Mouse (Mus musculus): ENCODE results near the gene Zfp276. TPM values are rescaled to one million over a fixed set of nuclear protein-coding genes. Genes with fewer than 3 reads are reported as not detected.

The Zfp276 gene
- total RNA-seq, 1 experiment: 14.8 TPM

DNA sequence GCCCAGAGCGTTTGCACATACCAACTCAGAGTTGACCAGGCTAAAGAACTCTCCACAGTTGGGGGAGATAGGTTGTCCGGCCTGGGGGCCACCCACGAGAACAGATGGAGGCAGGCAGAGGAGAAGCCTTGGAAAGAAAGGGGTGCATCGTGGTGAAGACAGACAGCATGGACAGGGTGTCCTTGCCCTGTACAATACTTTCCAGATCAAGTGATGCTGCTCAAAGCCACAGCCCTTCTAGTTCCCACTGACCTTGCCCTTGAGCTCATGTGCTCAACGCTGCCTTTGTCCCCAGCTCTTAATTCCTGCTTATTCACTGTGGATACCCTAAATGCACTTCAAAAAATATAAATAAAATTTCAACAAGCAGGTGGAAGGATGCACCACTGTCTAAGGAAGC is 20.5 kb downstream of the Zfp276 start:
- in situ Hi-C loops (cut with MboI; ENCODE audit: low sequenced_read_pairs in 2 of 2, unreplicated experiment in 2 of 2): no loop called here
- H3K36me3 ChIP-seq (ENCODE audit: control insufficient read depth, insufficient read depth, low read length, poor library complexity, severe bottlenecking): peaks cover 22% of the 10 kb centered on the region

DNA sequence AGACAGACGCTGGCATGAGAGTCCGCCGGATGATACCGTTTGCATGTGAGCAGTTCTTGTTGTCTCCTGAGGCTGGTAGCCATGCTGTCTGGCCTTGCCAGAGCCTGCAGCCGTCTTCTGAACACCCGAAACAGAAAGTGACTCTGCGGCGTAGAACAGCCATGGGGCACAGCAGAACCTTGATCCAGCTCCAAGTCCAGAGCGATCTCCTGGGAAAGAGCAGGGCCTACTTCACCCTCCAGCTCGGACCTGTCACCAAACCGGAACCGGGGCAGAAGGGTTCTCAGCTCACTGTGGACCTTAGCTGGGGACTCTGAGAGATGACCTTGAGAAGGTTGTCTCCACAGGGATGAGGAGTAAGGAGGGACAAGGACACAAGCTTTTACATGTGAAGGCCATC is 21.1 kb downstream of the Zfp276 start:
- no peak overlapping the region for H3K27ac ChIP-seq (ENCODE audit: insufficient read depth, low read depth, low read length, poor library complexity, severe bottlenecking)
- H3K4me1 ChIP-seq (ENCODE audit: control insufficient read depth in 2 of 2, insufficient read depth in 2 of 2, low read length in 2 of 2, poor library complexity in 1 of 2): peaks cover 0 to 2% of the 10 kb centered on the region in 2 experiments; a peak in 1 of 4 replicates
- H3K9me3 ChIP-seq (ENCODE audit: control insufficient read depth, insufficient read depth, low read depth, low read length): no peaks in the 10 kb centered on the region
- no peak for DNase-seq (ENCODE audit: low read depth, low spot score)
- in situ Hi-C loops (cut with MboI; ENCODE audit: low sequenced_read_pairs in 2 of 2, unreplicated experiment in 2 of 2): no loop called here
- TF ChIP-seq HCFC1 (IDR thresholded peaks at IDR 0.05; ENCODE audit: borderline replicate concordance, insufficient read depth, low read length): no peak
- TF ChIP-seq ZNF384 (IDR thresholded peaks at IDR 0.05; ENCODE audit: low read depth, low read length): no peak
- no peak for TF ChIP-seq CHD2 (IDR thresholded peaks at IDR 0.05; ENCODE audit: low read depth, low read length)
- no peak for TF ChIP-seq ZC3H11A (IDR thresholded peaks at IDR 0.05; ENCODE audit: borderline replicate concordance, low read depth, low read length)
- TF ChIP-seq MAFK (IDR thresholded peaks at IDR 0.05; ENCODE audit: insufficient read depth, low read depth, low read length): no peak
- H3K9ac ChIP-seq (ENCODE audit: insufficient read depth, low read depth, low read length, poor library complexity, severe bottlenecking): no peak overlapping the region
- no peak overlapping the region for H3K4me3 ChIP-seq (ENCODE audit: insufficient read depth in 1 of 2, low read depth in 1 of 2, low read length in 2 of 2, poor library complexity in 1 of 2, severe bottlenecking in 1 of 2)
- H3K36me3 ChIP-seq (ENCODE audit: control insufficient read depth, insufficient read depth, low read length, poor library complexity, severe bottlenecking): peaks cover 21% of the 10 kb centered on the region; the same call in 1 of the 2 replicates

More for the DNA sequence above, 20.5 kb downstream of the Zfp276 start:
- peaks cover 0 to 2% of the 10 kb centered on the region in 2 experiments; a peak in 1 of 4 replicates for H3K4me1 ChIP-seq (ENCODE audit: control insufficient read depth in 2 of 2, insufficient read depth in 2 of 2, low read length in 2 of 2, poor library complexity in 1 of 2)
- DNase-seq (ENCODE audit: low read depth, low spot score): no peak
- no peak overlapping the region for H3K9ac ChIP-seq (ENCODE audit: insufficient read depth, low read depth, low read length, poor library complexity, severe bottlenecking)
- no peak overlapping the region for H3K27ac ChIP-seq (ENCODE audit: insufficient read depth, low read depth, low read length, poor library complexity, severe bottlenecking)
- H3K9me3 ChIP-seq (ENCODE audit: control insufficient read depth, insufficient read depth, low read depth, low read length): no peaks in the 10 kb centered on the region
- no peak overlapping the region for H3K4me3 ChIP-seq (ENCODE audit: insufficient read depth in 1 of 2, low read depth in 1 of 2, low read length in 2 of 2, poor library complexity in 1 of 2, severe bottlenecking in 1 of 2)
- TF ChIP-seq MAFK (IDR thresholded peaks at IDR 0.05; ENCODE audit: insufficient read depth, low read depth, low read length) (no peak), HCFC1 (IDR thresholded peaks at IDR 0.05; ENCODE audit: borderline replicate concordance, insufficient read depth, low read length) (no peak), ZNF384 (IDR thresholded peaks at IDR 0.05; ENCODE audit: low read depth, low read length) (no peak), ZC3H11A (IDR thresholded peaks at IDR 0.05; ENCODE audit: borderline replicate concordance, low read depth, low read length) (no peak), CHD2 (IDR thresholded peaks at IDR 0.05; ENCODE audit: low read depth, low read length) (no peak)

DNA sequence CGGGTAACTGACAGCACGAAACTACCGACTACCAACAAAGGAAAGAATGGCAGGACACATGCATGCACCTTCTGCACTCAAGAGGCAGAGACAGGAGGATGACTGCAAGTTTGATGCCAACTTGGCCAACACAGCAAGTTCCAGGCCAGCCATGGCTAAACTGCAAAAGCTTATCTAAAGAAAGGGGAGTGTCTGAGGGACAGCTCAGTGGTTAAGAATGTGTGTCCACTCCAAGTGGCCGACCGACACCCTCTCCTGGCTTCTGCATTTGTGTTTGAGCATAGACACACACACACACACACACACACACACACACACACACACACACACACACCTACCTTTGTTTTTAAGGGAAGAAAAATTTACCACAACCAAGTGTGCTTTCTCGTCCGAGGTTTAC is 24.4 kb downstream of the Zfp276 start:
- in situ Hi-C loops (cut with MboI; ENCODE audit: low sequenced_read_pairs in 2 of 2, unreplicated experiment in 2 of 2): no loop called here
- Histone ChIP-seq H3K27ac (ENCODE audit: insufficient read depth, low read depth, low read length, poor library complexity, severe bottlenecking) (no peak overlapping the region; the same call in 1 of the 2 replicates), H3K4me1 (ENCODE audit: control insufficient read depth in 2 of 2, insufficient read depth in 2 of 2, low read length in 2 of 2, poor library complexity in 1 of 2) (no peaks in the 10 kb centered on the region), H3K9ac (ENCODE audit: insufficient read depth, low read depth, low read length, poor library complexity, severe bottlenecking) (no peak overlapping the region), H3K36me3 (ENCODE audit: control insufficient read depth, insufficient read depth, low read length, poor library complexity, severe bottlenecking) (peaks cover 38% of the 10 kb centered on the region; the same call in 1 of the 2 replicates), H3K9me3 (ENCODE audit: control insufficient read depth, insufficient read depth, low read depth, low read length) (no peaks in the 10 kb centered on the region), H3K4me3 (ENCODE audit: insufficient read depth in 1 of 2, low read depth in 1 of 2, low read length in 2 of 2, poor library complexity in 1 of 2, severe bottlenecking in 1 of 2) (no peak overlapping the region)
- DNase-seq (ENCODE audit: low read depth, low spot score): no peak
- TF ChIP-seq ZNF384 (IDR thresholded peaks at IDR 0.05; ENCODE audit: low read depth, low read length): no peak
- no peak for TF ChIP-seq HCFC1 (IDR thresholded peaks at IDR 0.05; ENCODE audit: borderline replicate concordance, insufficient read depth, low read length)
- no peak for TF ChIP-seq CHD2 (IDR thresholded peaks at IDR 0.05; ENCODE audit: low read depth, low read length)
- TF ChIP-seq ZC3H11A (IDR thresholded peaks at IDR 0.05; ENCODE audit: borderline replicate concordance, low read depth, low read length): no peak
- TF ChIP-seq MAFK (IDR thresholded peaks at IDR 0.05; ENCODE audit: insufficient read depth, low read depth, low read length): no peak

DNA sequence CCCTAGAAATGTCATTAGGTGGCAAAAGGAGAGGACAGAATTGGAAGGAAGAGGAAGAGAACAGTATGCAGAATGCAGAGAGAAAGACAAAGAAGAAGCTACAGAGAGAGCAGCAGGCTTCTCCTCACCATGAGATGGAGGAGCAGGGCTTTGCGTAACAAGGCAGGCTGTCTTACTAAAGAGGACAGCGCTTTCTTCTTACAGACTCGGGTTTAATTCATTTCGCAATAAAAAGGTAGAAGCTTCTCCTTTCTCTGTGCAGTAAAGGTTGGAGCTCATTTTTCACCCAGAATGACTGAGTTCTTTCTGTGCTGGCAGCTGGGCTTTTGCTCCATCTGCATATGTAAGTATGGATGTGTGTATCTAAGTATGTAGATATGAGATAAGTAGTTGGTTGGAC is 25.8 kb downstream of the Zfp276 start:
- no peak overlapping the region for H3K9ac ChIP-seq (ENCODE audit: insufficient read depth, low read depth, low read length, poor library complexity, severe bottlenecking)
- TF ChIP-seq CHD2 (IDR thresholded peaks at IDR 0.05; ENCODE audit: low read depth, low read length) (no peak), HCFC1 (IDR thresholded peaks at IDR 0.05; ENCODE audit: borderline replicate concordance, insufficient read depth, low read length) (no peak), ZNF384 (IDR thresholded peaks at IDR 0.05; ENCODE audit: low read depth, low read length) (no peak), MAFK (IDR thresholded peaks at IDR 0.05; ENCODE audit: insufficient read depth, low read depth, low read length) (no peak), ZC3H11A (IDR thresholded peaks at IDR 0.05; ENCODE audit: borderline replicate concordance, low read depth, low read length) (no peak)
- DNase-seq (ENCODE audit: low read depth, low spot score): no peak
- no peak overlapping the region for H3K4me3 ChIP-seq (ENCODE audit: insufficient read depth in 1 of 2, low read depth in 1 of 2, low read length in 2 of 2, poor library complexity in 1 of 2, severe bottlenecking in 1 of 2)
- H3K4me1 ChIP-seq (ENCODE audit: control insufficient read depth in 2 of 2, insufficient read depth in 2 of 2, low read length in 2 of 2, poor library complexity in 1 of 2): no peaks in the 10 kb centered on the region
- in situ Hi-C loops (cut with MboI; ENCODE audit: low sequenced_read_pairs in 2 of 2, unreplicated experiment in 2 of 2): no loop called here
- no peak overlapping the region for H3K27ac ChIP-seq (ENCODE audit: insufficient read depth, low read depth, low read length, poor library complexity, severe bottlenecking)
- H3K36me3 ChIP-seq (ENCODE audit: control insufficient read depth, insufficient read depth, low read length, poor library complexity, severe bottlenecking): peaks cover 32% of the 10 kb centered on the region; the same call in 1 of the 2 replicates
- H3K9me3 ChIP-seq (ENCODE audit: control insufficient read depth, insufficient read depth, low read depth, low read length): no peaks in the 10 kb centered on the region
